Mouse (Mus musculus) 3T3-L1 (cell line): ENCODE measurements around the gene Gm39115.

Source experiments
- DNase-seq: peaks from one replicate; pipeline ENCODE4 v3.0.0-alpha.2; 2015; ENCODE audit warnings: low read depth, low spot score

Gene Gm39115

GRCm38 (mm10) chr7:142095183-142095931 is 40.5 kb downstream of the Gm39115 start, which contains the start of gene Dusp8:
Gene Dusp8, minus strand, starts transcription at chr7:142095843.
- DNase-seq: peak; percentile 42

DNA sequence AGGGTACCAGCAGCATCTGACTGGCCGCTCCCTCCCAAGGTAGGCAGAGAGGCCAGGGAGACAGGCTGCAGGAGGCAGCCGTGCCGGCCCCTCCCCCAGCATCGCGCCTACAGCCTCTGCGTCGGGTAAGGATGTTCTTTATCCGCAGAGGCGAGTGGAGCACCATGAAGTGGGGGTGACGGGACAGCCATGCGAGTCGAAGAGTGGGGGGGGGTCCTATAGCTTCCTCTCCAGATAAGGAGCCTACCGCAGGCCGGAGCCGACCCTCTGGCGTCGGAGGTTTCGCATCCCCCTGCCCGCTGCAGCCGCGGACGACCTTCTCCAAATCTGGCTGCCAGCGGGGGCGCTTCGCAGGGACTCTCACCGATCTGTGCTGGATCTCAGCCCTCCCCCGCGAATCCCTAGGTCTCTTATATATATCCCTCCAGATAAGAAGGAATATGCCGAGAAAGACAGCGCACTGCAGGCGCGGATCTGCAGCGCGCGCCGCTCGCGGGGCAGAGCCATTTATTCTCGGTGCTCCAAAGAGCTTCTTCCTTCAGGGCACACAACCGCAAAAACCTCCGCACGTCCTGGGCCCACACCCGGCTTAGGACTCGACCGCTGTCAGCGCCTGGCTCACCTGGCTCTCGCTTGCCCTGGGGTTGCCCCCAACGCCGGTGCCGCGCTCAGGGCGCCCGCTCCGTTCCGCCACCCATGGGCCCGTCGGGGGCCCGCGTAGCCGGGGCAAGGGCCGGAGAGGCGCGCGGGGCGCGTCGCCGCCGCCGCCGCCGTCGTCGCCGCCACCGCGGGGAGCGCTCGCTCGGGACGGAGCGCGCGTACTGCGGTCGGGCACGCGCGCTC is 41.3 kb downstream of the Gm39115 start:
- DNase-seq: no peak

GRCm38 (mm10) chr7:142093696-142094240 is 42.1 kb downstream of the Gm39115 start:
- no peak for DNase-seq

DNA sequence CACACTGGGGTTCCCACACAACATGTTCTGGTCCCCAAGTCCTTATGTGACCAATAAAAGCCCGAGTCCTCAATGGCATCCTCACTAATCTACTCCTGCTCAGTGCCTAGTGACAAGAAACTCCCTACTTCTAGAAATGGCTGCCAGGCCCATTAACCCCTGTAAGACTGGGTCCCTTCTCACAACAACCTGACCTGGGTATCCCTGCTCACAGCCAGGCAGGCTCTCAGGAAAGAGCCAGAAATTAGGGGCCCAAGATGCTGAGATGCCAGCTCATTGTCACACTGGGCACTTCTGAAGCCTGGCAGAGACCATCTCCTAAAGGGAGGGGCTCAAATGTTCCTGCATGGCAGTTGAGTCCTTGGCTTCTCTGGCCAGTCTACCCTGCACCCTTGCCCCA is 42.8 kb downstream of the Gm39115 start:
- no peak for DNase-seq

DNA sequence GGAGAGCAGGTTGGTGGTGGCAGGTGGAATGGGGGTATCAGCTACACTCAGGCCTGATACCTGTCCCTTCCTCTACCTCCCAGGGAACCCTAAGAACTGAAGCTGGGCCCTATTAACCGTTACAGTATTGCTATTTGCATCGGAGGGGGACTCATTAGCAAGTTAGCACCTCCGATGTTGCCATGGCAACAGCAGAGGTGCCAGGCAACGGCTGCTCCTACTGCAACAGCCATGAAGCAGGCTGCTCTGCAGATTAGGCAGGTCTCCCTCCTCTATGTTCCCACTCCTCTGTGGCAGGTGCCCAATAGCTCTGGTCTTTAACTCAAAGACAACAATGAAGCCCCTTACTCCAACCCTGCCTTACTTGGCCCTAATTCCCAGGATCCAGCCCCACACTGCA is 44.0 kb downstream of the Gm39115 start:
- DNase-seq: no peak

- no peak for DNase-seq
Measured at GRCm38 (mm10) chr7:142089648-142090447, 46.0 kb downstream of the Gm39115 start.

- peak; percentile 48 for DNase-seq
Measured at GRCm38 (mm10) chr7:142088886-142089285, 46.9 kb downstream of the Gm39115 start.

DNA sequence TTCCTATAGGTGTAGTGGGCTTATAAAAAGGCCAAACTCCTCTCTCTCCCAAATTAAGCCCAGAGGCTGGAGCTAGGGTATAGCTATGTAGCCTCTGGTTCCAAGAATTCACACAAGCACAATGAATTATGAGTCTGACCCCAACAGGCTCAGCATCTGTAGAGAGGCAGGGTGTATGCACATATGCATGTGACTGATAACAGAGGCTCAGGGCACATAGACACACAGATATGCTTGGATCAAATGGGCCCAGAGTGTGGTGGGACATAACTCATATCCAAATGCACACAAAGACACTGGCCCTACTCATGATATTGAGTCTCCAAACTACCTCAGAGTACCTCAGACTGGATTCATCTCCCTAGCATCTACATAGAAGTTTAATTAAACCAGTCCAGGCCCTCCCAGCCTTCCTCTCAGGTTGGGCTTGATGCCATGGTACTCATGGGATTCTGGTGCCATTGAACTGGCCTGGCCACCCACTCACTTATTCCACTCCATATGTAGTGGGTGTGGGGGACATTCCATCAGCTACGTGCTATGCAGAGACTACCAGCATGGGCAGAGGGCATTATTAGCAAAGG is 48.7 kb downstream of the Gm39115 start:
- DNase-seq: no peak

- no peak for DNase-seq
Measured at GRCm38 (mm10) chr7:142086159-142086905, 49.5 kb downstream of the Gm39115 start.
